Mouse (Mus musculus) CH12F3 (cell line): ENCODE measurements around the gene Ghsr.

Experiments used
- in situ Hi-C: fragments of 300-500 bp; cut with MboI; formaldehyde crosslinking; loops from 2 replicates; pipeline ENCODE4 v1.14.3; 2020; ENCODE audit warnings: low sequenced_read_pairs

Ghsr gene

DNA sequence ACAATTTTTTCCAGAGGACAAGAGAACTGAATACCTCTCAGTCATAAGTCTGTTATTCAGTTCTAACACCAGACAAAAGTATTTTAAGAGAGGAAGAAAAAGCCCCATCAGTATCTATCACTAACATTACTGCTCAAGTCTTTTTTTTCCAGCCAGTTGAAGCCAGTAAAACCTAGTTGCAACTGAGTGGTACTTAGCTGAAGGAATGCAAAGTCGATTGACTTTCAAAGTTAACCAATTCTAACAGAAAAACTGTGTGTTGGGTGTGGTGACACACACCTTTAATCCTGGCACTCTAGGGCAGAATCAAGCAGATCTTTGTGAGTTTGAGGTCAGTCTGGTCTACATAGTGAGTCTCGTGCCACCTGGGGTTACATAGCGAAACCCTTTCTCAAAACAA is 35.3 kb downstream of the Ghsr start:
- in situ Hi-C loops, result no loop called here

GRCm38 (mm10) chr3:27408564-27408963 is 37.4 kb downstream of the Ghsr start:
- in situ Hi-C loops, result no loop called here

DNA sequence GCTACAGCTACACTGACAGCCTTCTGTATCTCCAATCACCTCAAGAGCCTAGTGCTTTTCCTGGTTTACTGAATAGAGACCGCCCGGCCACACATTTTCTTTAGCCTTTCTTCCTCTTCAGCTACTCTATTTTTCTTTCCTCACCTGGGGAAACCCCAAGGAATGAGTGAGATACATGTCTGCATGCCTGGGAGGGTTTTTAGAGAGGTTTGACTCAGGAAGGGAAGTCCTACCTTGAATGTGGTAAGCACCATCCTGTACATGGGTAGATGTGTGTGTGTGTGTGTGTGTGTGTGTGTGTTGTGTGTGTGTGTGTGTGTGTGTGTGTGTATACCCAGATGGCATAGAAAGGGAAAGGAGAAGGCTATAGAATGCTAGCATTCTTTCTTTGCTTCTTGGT is 40.1 kb downstream of the Ghsr start:
- in situ Hi-C loops, result no loop called here

DNA sequence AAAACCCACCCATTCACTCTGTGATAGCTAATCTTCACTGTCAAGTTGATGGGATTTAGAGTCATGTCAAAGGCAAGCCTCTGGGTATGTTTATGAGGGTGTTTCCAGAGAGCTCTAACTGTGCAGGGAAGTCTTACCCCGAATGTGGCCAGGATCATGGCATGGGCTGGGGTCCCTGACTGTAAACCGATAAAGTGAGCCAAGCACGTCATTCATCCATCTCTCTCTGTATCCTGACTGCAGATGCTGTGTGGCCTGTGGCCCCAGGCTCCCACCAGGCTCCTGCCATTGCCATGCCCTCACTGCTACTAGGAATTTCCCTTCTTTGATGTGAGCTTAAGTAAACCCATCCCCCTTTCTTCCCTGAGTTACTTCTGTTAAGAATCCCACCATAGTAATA is 42.4 kb downstream of the Ghsr start:
- in situ Hi-C loops, result no loop called here

DNA sequence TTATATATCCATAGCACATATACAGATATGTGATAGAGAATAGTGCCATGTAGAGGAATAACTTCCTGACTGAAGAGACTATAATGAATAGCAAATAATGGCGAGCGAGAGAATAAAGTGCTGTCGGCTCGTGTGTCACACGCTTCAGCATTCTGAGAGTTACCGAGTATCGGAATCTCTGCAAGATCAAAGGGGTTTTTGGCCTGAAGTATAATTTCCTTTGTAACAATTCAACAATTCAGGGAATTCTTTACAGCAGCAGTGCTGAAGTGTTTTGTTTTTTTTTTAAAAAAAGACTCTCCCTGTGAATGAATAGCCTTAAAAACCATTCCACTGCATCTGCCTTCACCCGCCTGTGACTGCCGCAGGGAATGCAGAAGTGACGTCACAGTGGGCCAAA is 45.6 kb downstream of the Ghsr start:
- in situ Hi-C loops, result no loop called here

GRCm38 (mm10) chr3:27418602-27419001 is 47.5 kb downstream of the Ghsr start:
- in situ Hi-C loops, result no loop called here

GRCm38 (mm10) chr3:27421980-27422379 is 50.8 kb downstream of the Ghsr start:
- in situ Hi-C loops, result no loop called here

GRCm38 (mm10) chr3:27422521-27422920 is 51.4 kb downstream of the Ghsr start:
- in situ Hi-C loops, result no loop called here

DNA sequence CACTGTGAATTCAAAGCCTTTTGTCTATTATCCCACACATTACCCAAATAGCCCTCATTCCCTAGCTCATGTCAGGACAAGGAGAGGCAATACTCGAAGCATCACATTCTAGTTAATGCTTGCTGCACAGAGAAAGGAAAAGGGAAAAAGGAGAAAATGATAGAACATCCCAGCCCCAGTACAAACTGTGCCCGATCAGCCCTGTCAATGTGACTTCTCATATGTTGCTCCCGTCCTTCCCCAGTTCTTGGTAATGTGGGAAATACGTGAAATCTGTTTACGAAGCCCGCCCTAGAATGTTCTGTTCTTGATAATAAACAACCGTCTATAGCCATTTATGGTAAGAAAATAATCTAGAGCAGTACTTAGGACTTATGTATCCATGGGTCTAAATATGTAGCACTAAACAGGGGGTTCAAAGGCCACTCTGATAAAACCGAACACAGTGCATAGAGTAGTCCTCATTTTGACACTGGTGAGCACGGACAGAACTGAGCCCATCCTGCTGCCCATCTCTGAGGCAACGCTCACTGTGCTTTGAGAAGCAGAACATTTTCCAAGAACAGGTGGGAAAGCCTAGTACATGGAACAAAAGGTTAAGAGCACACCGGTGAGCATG is 53.0 kb downstream of the Ghsr start:
- in situ Hi-C loops, result no loop called here

DNA sequence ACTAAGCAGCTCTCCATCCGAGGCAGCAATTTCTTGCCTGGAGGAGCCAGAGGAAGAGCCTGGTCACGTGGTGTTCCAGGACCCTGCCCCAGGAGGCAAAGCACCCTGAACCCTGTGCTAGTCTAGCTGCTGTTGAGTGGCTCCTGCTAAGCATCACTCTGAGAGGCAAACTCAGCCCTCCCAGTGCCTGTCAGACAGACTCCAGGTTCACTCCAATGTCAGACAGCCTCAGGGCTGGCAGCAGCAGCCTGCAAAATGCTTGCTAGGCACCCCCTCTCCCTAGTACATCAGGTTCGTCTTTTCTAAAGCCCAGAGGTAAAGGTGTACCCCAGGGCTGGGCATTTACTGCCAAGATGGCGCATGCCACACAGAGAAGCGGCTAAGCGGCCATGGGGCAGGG is 56.3 kb downstream of the Ghsr start:
- in situ Hi-C loops, result no loop called here
